Mouse (Mus musculus) lung, postnatal 4 days (tissue): ENCODE measurements at regions not wholly inside any gene's neighbourhood (a gene's known extent, or its start where the extent isn't known, plus 50 kb on each side); places are given as distances from the start of the nearest gene placed in this dataset.
"Not testable (repeated sequence)": the region's sequence is repeated elsewhere in the genome, so short reads cannot be mapped to it uniquely, and the experiment has no call there.

Source experiments
- DNase-seq, 2 experiments: peaks; one replicate each; pipeline ENCODE4 v3.0.0; 2021

GRCm38 (mm10) chr12:25565131-25565530 is 468.2 kb upstream of the Id2 start:
- DNase-seq = no peak

GRCm38 (mm10) chr12:25559601-25560000 is 462.7 kb upstream of the Id2 start:
- no peak for DNase-seq

GRCm38 (mm10) chr12:25553656-25554055 is 456.7 kb upstream of the Id2 start:
- no peak for DNase-seq

GRCm38 (mm10) chr12:25549735-25550134 is 452.8 kb upstream of the Id2 start:
- DNase-seq = no peak

- DNase-seq = no peak
Observed at GRCm38 (mm10) chr12:25544253-25544652, 447.3 kb upstream of the Id2 start.

GRCm38 (mm10) chr12:25534620-25534950 is 437.6 kb upstream of the Id2 start:
- no peak for DNase-seq

- no peak for DNase-seq
Observed at GRCm38 (mm10) chr12:25533709-25534619, 437.0 kb upstream of the Id2 start.

DNA sequence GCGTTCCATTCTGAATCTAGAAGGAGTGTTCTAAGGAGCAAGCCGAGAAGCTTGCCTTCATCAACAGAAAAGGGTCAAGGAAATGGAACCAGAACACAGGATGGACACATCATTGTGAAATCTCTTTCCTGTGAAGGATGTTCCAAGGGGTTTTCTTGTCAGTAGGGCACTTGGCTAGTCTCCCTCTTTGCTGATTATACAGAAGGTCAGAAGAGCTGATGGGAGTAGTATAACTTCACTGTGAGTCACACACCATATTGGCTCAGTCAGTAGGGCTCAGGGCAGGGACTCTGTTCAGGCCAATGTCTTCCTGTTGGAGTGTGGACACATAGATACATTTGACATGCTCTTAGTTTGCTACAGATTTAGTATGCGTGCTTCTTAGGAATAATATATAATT is 433.5 kb upstream of the Id2 start:
- no peak for DNase-seq

- DNase-seq = no peak
Observed at GRCm38 (mm10) chr12:25529537-25529936, 432.6 kb upstream of the Id2 start.

GRCm38 (mm10) chr12:25526639-25527038 is 429.7 kb upstream of the Id2 start:
- no peak for DNase-seq

DNA sequence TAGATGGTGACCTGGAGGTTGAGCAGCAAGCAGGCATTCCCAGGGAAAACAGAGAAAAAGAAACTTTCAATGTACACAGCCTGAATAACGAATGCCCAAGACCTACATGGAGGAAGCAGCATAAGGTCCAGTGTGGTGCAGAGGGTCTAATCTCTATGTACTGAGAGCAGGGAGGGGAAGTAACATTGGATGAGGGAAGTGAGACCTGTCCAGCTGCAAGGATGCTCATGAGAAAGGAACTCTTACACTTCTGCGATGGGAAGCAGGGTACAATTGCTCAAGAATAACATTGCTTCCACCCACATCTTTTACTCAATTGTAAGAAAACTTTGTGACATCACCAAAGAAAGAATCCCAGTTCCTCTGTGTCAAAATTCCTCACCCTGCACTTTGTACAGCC is 419.8 kb upstream of the Id2 start:
- no peak for DNase-seq

DNA sequence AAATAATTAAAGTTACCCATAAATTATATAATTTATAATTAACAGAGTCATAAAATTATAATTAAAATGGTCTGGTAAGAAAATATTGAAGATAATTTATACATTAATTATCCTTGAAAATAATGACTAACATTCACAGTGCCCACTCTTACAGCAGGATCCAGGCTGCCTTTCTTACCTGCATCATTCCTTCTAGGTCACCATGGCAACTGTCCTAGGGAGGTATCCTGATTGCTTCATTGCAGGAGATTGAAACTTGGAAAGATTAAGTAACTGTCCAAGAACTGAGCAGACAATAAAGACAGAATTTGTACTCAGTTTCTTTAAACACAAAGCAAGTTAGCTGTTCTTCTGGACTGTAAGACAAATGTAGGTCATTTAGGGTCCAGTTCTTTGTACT is 416.7 kb upstream of the Id2 start:
- DNase-seq = no peak

DNA sequence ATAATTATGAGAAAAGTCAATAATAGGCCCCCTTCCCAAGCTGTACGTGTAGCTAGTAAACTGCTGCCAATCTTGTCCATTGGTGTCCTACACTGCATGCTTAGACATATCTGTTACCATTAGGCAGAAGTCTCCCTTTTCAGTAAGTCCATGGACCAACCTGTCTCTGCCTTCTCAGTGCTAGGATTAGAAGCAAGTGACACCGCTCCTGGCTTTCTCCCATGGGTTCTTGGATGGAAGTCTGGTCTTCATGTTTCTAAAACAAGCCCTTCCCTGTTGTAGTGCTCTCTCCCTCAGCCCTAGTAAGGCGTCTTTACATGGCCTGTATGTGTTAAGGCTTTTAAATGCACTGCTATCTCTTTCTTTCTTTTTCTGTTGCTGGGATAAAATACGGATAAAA is 412.7 kb upstream of the Id2 start:
- DNase-seq = no peak

GRCm38 (mm10) chr12:25493233-25493632 is 396.3 kb upstream of the Id2 start:
- no peak for DNase-seq

GRCm38 (mm10) chr12:25492483-25493190 is 395.7 kb upstream of the Id2 start:
- no peak for DNase-seq

GRCm38 (mm10) chr12:25475180-25475758 is 378.3 kb upstream of the Id2 start:
- no peak for DNase-seq

- no peak for DNase-seq
Observed at GRCm38 (mm10) chr12:25469181-25469580, 372.2 kb upstream of the Id2 start.

DNA sequence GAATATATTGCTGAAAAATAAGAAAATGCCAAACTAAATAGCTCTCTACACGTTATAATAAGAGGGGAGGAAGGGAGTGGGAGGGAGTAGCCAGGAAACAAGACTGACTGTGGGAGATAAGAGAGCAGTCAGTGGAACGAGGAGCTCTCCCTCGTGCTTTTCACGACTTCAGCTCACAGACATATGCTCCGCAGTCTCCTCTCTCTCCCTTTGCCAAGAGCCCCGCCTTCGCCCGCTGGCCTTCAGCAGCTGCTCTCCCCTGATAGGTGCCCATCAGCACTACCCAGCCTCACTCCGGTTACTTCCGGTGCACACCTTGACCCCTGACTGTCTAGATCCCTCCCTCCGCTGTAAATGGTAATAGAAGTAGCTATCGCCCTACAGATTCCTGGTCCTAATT is 370.8 kb upstream of the Id2 start:
- no peak for DNase-seq

GRCm38 (mm10) chr12:25462690-25463089 is 365.8 kb upstream of the Id2 start:
- not testable (repeated sequence) for DNase-seq

DNA sequence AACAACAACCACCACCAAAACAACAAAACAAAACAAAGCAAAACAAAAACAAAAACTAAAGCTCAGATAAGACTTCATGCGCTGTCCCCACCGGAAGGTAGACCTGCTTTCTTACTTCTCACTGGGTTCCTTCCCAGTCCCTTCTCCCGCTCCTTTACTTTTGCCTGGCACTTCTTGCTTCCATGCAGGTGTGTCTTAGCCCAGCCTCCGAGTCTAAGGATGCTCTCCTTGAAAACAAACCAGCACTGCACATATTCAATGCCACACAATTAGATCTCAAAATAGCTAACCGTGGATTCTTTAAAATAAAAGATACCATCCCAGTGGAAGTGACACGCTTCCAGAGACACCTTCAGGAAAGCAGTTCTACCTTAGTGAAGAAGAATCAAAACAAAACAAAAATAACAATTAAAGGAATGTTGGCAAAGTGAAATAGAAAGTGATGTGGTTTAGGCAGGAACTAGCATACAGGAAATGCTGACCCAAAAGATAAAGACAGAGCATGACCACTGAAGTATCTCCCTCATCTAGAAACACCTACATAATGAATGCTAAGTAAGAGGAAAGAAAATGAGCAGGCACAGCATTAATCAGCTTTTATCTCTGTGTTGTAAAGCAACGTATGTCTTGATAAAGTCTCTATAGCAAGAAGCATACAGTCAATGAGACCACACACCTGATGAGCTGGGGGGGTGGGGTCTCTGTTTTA is 358.5 kb upstream of the Id2 start:
- no peak for DNase-seq

- no peak for DNase-seq
Observed at GRCm38 (mm10) chr12:25453356-25453755, 356.4 kb upstream of the Id2 start.

DNA sequence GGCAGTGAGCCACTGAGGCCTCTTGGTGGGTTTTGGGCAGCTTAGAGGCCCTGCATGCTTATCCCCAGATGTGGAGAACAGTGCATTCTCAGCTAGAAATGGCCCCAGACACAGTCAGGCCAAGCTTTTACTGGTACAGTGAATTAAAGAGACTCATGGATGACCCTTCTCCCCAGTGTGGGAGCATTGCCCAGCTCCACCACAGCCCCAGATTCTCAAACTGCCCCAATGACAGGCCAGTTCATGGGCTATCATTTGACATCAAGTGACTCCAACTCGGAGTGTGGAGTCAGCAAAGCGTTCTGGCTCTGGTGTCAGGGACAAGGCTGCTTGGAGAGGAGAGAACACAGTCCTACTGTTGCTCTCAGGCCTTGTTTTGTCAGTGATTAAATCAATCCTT is 354.2 kb upstream of the Id2 start:
- no peak for DNase-seq

GRCm38 (mm10) chr12:25444355-25444754 is 347.4 kb upstream of the Id2 start:
- no peak for DNase-seq
